Mouse (Mus musculus) megakaryocyte, embryonic 14.5 days (primary cell): ENCODE data around the gene Lrmda.

Source experiments
- FLI1 ChIP-seq: IDR thresholded peaks from 2 replicates; pipeline ENCODE4 v1.6.1; 2012; ENCODE audit warnings: low read length, inconsistent platforms, mixed read lengths
- GATA1 ChIP-seq: IDR thresholded peaks from 3 replicates; pipeline ENCODE4 v1.6.1; 2012; ENCODE audit warnings: mixed read lengths, low read length, inconsistent platforms, borderline replicate concordance

- TF ChIP-seq GATA1 (no peak), FLI1 (no peak)
These were observed 817.5 kb downstream of the Lrmda start for GRCm38 (mm10) chr14:22837058-22837457.
